Mouse (Mus musculus): ENCODE measurements around the gene Pex11g.

- TF ChIP-seq ZNF384 (IDR thresholded peaks at IDR 0.05; ENCODE audit: low read depth, low read length), result no peak
- TF ChIP-seq MAFK (IDR thresholded peaks at IDR 0.05; ENCODE audit: insufficient read depth, low read depth, low read length), result no peak
- no peak for TF ChIP-seq CHD2 (IDR thresholded peaks at IDR 0.05; ENCODE audit: low read depth, low read length)
- TF ChIP-seq HCFC1 (IDR thresholded peaks at IDR 0.05; ENCODE audit: borderline replicate concordance, insufficient read depth, low read length), result no peak
- no peak for TF ChIP-seq ZC3H11A (IDR thresholded peaks at IDR 0.05; ENCODE audit: borderline replicate concordance, low read depth, low read length)
Measured at GRCm38 (mm10) chr8:3499751-3500150, 32.3 kb upstream of the Pex11g start.

Measured in ES-E14 (cell line).